Mouse (Mus musculus) heart, embryonic 14.5 days (tissue): ENCODE measurements around the gene Dok5. TPM values are rescaled to one million over a fixed set of nuclear protein-coding genes. Genes with fewer than 3 reads are reported as not detected.

Source experiments
- ATAC-seq: fragments of 200-750 bp; cut with Nextera tagmentation; 2 replicates; pipeline ENCODE4 v1.8.0; 2017; ENCODE audit warnings: low read depth, moderate TSS enrichment; ENCODE audit not compliant: insufficient number of reproducible peaks, insufficient read depth, low FRiP score
- H3K27ac ChIP-seq, 2 experiments: fragments of 200-500 bp in 1 of 2; fragments of 300-500 bp in 1 of 2; sonication (generic) in 1 of 2; replicated peaks in 1 of 2; 2 replicates each; pipeline ENCODE4 v1.5.1; 2012 to 2014; ENCODE audit warnings: low read depth in 2 of 2, low read length in 2 of 2, control low read depth in 1 of 2, mild to moderate bottlenecking in 1 of 2, mixed read lengths in 1 of 2; ENCODE audit not compliant: control insufficient read depth in 1 of 2, insufficient read depth in 1 of 2
- H3K27me3 ChIP-seq: fragments of 300-500 bp; sonication (generic); 2 replicates; pipeline ENCODE4 v1.6.1; 2014; ENCODE audit warnings: mild to moderate bottlenecking, low read length, control low read depth; ENCODE audit not compliant: control insufficient read depth, insufficient read depth
- H3K36me3 ChIP-seq: fragments of 300-500 bp; sonication (generic); 2 replicates; pipeline ENCODE4 v1.6.1; 2014; ENCODE audit warnings: mild to moderate bottlenecking, control low read depth, low read length, mixed read lengths; ENCODE audit not compliant: control insufficient read depth, insufficient read depth
- H3K4me1 ChIP-seq, 2 experiments: fragments of 200-500 bp in 1 of 2; fragments of 300-500 bp in 1 of 2; sonication (generic) in 1 of 2; 2 replicates each; pipeline ENCODE4 v1.6.1; 2012 to 2014; ENCODE audit warnings: low read length in 2 of 2, control low read depth in 1 of 2, mixed read lengths in 1 of 2; ENCODE audit not compliant: control insufficient read depth in 2 of 2, insufficient read depth in 2 of 2
- H3K4me2 ChIP-seq: fragments of 300-500 bp; sonication (generic); 2 replicates; pipeline ENCODE4 v1.6.1; 2014; ENCODE audit warnings: mild to moderate bottlenecking, low read length
- H3K4me3 ChIP-seq, 2 experiments: fragments of 200-500 bp in 1 of 2; fragments of 300-500 bp in 1 of 2; sonication (generic) in 1 of 2; 2 replicates each; pipeline ENCODE4 v1.5.1; 2012 to 2014; ENCODE audit warnings: low read length in 2 of 2, mild to moderate bottlenecking in 2 of 2, control low read depth in 1 of 2, low read depth in 1 of 2, moderate library complexity in 1 of 2; ENCODE audit not compliant: control insufficient read depth in 1 of 2, insufficient read depth in 1 of 2
- H3K9ac ChIP-seq: fragments of 300-500 bp; sonication (generic); 2 replicates; pipeline ENCODE4 v1.6.1; 2014; ENCODE audit warnings: mild to moderate bottlenecking, low read length
- H3K9me3 ChIP-seq: fragments of 300-500 bp; sonication (generic); 2 replicates; pipeline ENCODE4 v1.6.1; 2016; ENCODE audit warnings: low read length, control low read depth; ENCODE audit not compliant: control insufficient read depth
- whole genome bisulfite sequencing: fragments of 180-500 bp; shearing (Covaris S2); extraction: QIAGEN DNeasy Blood & Tissue Kit; methylation state at CpG from one replicate; pipeline ENCODE4 v1.1.7; 2014; 5-methylcytosine and 5-hydroxymethylcytosine counted together
- polyA plus RNA-seq: library from polyadenylated mRNA; unstranded; fragments of >200 nt; fragmentation: Nextera tagmentation; extraction: Ambion mirVana; gene quantifications from 2 replicates; pipeline ENCODE4 v1.2.1, GENCODE M21; 2014

The Dok5 gene
- polyA plus RNA-seq, 1 experiment from 2014 or later, result 4.4 TPM

- no peaks in the 10 kb centered on the region for H3K27me3 ChIP-seq
- H3K9ac ChIP-seq, result no peak overlapping the region
- no peaks in the 10 kb centered on the region for H3K9me3 ChIP-seq
- ATAC-seq, result no peak
- H3K27ac ChIP-seq, result no peak overlapping the region
- no peaks in the 10 kb centered on the region for H3K36me3 ChIP-seq
- H3K4me1 ChIP-seq, result no peaks in the 10 kb centered on the region
- no peak overlapping the region for H3K4me2 ChIP-seq
- 71% methylated on average over 9 of the region's 9 CpGs for WGBS
- H3K4me3 ChIP-seq, result no peak overlapping the region
These were observed 22.7 kb upstream of the Dok5 start for GRCm38 (mm10) chr2:170708901-170709300.

GRCm38 (mm10) chr2:170712658-170713285, 18.8 kb upstream of the Dok5 start:
- no peaks in the 10 kb centered on the region for H3K27me3 ChIP-seq
- H3K4me3 ChIP-seq, result no peak overlapping the region
- no peaks in the 10 kb centered on the region for H3K9me3 ChIP-seq
- no peak for ATAC-seq
- H3K27ac ChIP-seq, result no peak overlapping the region
- no peaks in the 10 kb centered on the region for H3K36me3 ChIP-seq
- no peak overlapping the region for H3K9ac ChIP-seq
- 75% methylated on average over 11 of the region's 11 CpGs for WGBS
- peaks cover 0 to 6% of the 10 kb centered on the region in 2 experiments; a peak in 1 of 4 replicates for H3K4me1 ChIP-seq
- H3K4me2 ChIP-seq, result no peak overlapping the region

DNA sequence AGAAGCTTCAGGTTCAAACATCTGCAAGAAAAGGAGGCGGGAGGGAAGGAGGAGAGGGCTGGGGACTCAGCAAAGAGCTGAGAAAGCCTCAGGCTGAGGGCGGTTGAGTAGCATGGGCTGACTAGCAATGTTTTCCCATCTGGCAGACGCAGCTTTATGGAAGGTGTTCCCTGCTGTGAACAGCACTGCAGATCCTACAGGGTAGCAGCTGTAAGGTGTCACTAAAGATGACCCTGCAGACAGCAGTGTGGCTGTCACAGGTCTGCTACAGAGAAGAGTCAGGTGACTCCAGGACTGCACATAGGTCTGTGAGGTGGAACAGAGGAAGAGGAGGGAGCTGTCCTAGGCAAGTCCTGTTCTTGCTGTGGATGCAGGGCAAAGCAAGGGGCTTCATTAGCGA, 11.2 kb upstream of the Dok5 start:
- H3K9me3 ChIP-seq, result no peaks in the 10 kb centered on the region
- no peak overlapping the region for H3K27ac ChIP-seq
- H3K4me1 ChIP-seq, result peaks cover 5 to 6% of the 10 kb centered on the region in 2 experiments; a peak in 1 of 4 replicates
- no peak overlapping the region for H3K4me2 ChIP-seq
- no peaks in the 10 kb centered on the region for H3K27me3 ChIP-seq
- no peaks in the 10 kb centered on the region for H3K36me3 ChIP-seq
- ATAC-seq, result no peak
- 48% methylated on average over 4 of the region's 4 CpGs for WGBS
- no peak overlapping the region for H3K9ac ChIP-seq
- H3K4me3 ChIP-seq, result no peak overlapping the region

- Histone ChIP-seq H3K4me1 (peaks cover 13 to 19% of the 10 kb centered on the region in 2 experiments), H3K9me3 (no peaks in the 10 kb centered on the region), H3K36me3 (no peaks in the 10 kb centered on the region), H3K4me2 (no peak overlapping the region), H3K4me3 (no peak overlapping the region), H3K9ac (no peak overlapping the region), H3K27ac (no peak overlapping the region), H3K27me3 (no peaks in the 10 kb centered on the region)
- WGBS, result 44% methylated on average over 13 of the region's 13 CpGs
- ATAC-seq, result no peak
These were observed 7.5 kb upstream of the Dok5 start for GRCm38 (mm10) chr2:170724136-170724535.

GRCm38 (mm10) chr2:170724716-170725115, 6.9 kb upstream of the Dok5 start:
- Histone ChIP-seq H3K27me3 (no peaks in the 10 kb centered on the region), H3K27ac (no peak overlapping the region), H3K4me1 (peaks cover 13 to 19% of the 10 kb centered on the region in 2 experiments), H3K4me3 (no peak overlapping the region), H3K9ac (no peak overlapping the region), H3K4me2 (no peak overlapping the region), H3K36me3 (no peaks in the 10 kb centered on the region), H3K9me3 (no peaks in the 10 kb centered on the region)
- no peak for ATAC-seq
- 63% methylated on average over 11 of the region's 11 CpGs for WGBS

DNA sequence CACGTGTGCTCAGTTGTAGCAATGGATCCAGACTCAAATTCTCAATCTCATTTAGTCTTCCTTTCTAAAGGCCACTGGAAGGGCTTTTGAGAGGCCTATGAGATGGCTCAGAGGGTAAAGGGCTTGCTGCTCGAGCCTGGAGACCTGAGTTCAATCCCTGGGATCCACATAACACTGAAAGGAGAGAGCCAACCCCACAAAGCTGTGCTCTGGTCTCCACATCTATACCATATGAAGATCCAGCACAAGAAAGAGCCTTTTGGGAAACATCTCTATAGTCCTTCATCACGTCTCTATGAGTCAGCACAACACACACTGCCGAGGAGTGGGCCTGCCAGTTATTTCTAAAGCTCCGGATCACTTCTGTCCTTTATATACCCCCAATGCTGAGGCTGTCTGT, 5.8 kb upstream of the Dok5 start:
- Histone ChIP-seq H3K27me3 (peaks cover 3% of the 10 kb centered on the region; the same call in 1 of the 2 replicates), H3K4me1 (peaks cover 15 to 19% of the 10 kb centered on the region in 2 experiments), H3K36me3 (no peaks in the 10 kb centered on the region), H3K9me3 (no peaks in the 10 kb centered on the region), H3K9ac (no peak overlapping the region), H3K4me2 (no peak overlapping the region), H3K4me3 (no peak overlapping the region), H3K27ac (no peak overlapping the region)
- WGBS, result 80% methylated on average over 5 of the region's 5 CpGs
- ATAC-seq, result no peak

GRCm38 (mm10) chr2:170726996-170727710, 4.5 kb upstream of the Dok5 start:
- Histone ChIP-seq H3K4me3 (no peak overlapping the region), H3K36me3 (no peaks in the 10 kb centered on the region), H3K27ac (peak overlapping the region; percentile 54 to 67), H3K9ac (no peak overlapping the region), H3K27me3 (peaks cover 4% of the 10 kb centered on the region; the same call in 1 of the 2 replicates), H3K9me3 (no peaks in the 10 kb centered on the region), H3K4me1 (peaks cover 18 to 19% of the 10 kb centered on the region in 2 experiments), H3K4me2 (peak overlapping the region; percentile 48)
- ATAC-seq, result 0 out of 2 replicates have a peak, but pooled peaks have one; percentile 49
- WGBS, result 17% methylated on average over 6 of the region's 6 CpGs
